Mouse (Mus musculus) neutrophil, adult 5-6 weeks (primary cell): Measurements from ENCODE around the gene Nubp1. TPM values are rescaled to one million over a fixed set of nuclear protein-coding genes. Genes with fewer than 3 reads are reported as not detected.

ENCODE experiments used
- ATAC-seq: fragments of 151-379, 151-347 bp; 2 replicates; pipeline ENCODE4 v1.8.0; 2017; ENCODE audit warnings: mild to moderate bottlenecking, moderate TSS enrichment; ENCODE audit not compliant: insufficient number of reproducible peaks, poor library complexity, low FRiP score, severe bottlenecking; ENCODE audit errors: extremely low read depth
- total RNA-seq: library from RNA; stranded (forward); fragments of 200-1000 nt; gene quantifications from 2 replicates; pipeline ENCODE4 v1.2.3, GENCODE M21; 2017

The Nubp1 gene
- total RNA-seq: 44.9 and 49.1 TPM in 2 replicates

GRCm38 (mm10) chr16:10411764-10412746, at the start of gene Nubp1:
Nubp1 (plus strand) TSS chr16:10411948.
- peak; percentile 89 for ATAC-seq

GRCm38 (mm10) chr16:10363061-10363460, 48.7 kb upstream of the Nubp1 start:
- ATAC-seq: no peak

DNA sequence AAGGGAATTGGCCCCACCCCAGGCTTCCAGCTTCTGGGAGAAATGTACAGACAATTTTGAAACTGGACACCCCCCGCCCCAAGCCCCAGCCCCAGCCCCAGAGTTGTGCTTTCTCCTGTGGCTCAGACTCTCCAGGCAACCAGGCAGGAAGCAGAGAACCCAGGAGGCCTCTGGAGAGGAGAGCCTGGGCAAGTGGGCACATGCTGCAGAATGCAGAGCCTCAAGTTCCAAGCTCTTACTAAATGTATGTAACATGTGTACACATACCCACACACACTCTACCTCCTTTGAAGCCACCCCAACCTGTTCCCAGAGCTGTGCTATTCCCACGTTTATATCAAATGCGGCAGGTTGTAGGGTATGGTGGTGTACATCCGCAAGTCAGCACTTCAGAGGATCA, 46.0 kb upstream of the Nubp1 start:
- ATAC-seq: no peak

DNA sequence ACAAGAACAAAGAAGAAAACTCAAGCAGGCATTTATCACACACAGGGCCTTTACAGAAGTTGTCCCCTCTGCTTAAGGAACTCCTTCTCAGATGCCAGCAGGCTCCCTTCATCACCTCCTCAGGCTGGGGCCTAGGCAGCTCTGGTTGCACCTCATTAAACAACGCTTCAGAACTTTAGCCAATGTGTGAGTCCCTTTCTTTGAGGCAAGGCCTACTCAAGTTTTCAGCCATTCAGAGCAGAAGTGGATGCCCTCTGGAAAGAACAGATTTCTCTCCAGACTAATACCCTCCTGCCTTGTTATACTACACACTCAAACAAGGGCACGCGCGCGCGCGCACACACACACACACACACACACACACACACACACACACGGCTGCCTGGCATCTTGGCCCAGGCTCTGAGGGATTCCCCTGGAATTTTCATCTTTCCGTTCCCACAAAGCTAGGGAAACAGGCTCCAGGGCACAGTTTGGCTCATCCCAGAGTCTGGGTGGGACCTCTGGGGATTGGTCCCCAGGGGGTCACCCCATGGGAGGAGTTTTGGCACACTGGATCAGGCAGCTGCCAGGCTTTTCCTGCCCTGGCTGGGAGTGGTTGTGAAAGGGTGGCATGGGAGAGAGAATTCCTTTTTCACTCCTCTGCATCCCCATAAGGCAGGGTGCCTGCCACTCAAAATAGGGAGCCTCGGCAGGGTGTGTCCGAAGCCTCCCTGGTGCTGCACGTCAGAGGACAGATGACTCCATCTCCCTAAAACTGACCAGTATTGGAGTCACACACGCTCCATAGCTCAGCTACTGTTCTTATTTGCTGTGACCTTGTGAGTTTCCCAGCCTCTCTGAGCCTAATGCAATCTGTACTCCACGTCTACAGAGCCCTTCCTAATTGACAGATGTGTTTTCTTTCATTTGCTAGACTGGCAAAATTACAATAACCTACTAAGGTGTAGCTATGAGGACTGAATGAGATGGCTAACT, 45.2 kb upstream of the Nubp1 start:
- no peak for ATAC-seq

- ATAC-seq: no peak
These were observed 42.2 kb upstream of the Nubp1 start for GRCm38 (mm10) chr16:10369468-10369934.

- ATAC-seq: no peak
These were observed 41.8 kb upstream of the Nubp1 start for GRCm38 (mm10) chr16:10369996-10370395.

GRCm38 (mm10) chr16:10372372-10372771, 39.4 kb upstream of the Nubp1 start:
- ATAC-seq: no peak

GRCm38 (mm10) chr16:10374254-10375011, 37.3 kb upstream of the Nubp1 start:
- no peak for ATAC-seq

- ATAC-seq: no peak
These were observed 34.5 kb upstream of the Nubp1 start for GRCm38 (mm10) chr16:10377286-10377685.

DNA sequence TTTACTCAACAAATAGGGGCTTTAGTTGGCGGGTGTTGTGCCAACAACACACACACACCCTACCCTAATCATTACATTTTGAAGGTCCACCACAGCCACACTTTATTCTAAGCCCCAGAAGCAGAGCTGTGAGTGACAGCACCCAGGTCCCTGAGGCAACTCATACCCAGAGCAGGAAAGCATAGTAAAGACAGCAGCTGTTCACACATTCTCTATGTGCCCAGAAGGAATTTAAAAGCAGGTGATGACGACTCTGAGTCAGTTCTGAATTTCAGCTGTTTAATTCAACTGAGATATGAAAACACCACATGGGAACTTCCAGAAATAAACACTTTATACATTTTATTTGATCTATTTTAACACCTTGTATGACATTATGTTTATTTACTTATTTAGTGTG, 32.2 kb upstream of the Nubp1 start:
- no peak for ATAC-seq

GRCm38 (mm10) chr16:10384060-10384497, 27.7 kb upstream of the Nubp1 start:
- ATAC-seq: peak; percentile 52; the same call in 1 of the 2 replicates

DNA sequence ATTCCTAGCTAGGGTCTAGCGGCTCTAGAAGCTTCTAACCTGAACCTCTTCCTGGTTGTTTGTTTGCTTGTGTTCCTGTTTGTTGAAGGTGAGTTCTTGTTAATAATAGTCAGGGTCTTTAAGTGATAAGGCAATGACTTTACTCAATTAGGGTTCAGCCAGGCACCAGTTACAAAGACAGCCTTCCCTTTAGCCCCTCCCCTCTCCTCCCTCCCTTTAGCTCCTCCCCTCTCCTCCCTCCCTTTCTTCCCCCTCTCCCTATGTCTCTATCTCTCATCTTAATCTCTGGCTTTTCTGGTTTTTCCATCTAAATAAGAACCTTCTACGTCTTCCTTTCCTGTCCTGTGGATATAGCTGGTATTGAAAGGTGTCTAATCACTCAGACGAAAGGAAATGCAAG, 27.2 kb upstream of the Nubp1 start:
- ATAC-seq: no peak

DNA sequence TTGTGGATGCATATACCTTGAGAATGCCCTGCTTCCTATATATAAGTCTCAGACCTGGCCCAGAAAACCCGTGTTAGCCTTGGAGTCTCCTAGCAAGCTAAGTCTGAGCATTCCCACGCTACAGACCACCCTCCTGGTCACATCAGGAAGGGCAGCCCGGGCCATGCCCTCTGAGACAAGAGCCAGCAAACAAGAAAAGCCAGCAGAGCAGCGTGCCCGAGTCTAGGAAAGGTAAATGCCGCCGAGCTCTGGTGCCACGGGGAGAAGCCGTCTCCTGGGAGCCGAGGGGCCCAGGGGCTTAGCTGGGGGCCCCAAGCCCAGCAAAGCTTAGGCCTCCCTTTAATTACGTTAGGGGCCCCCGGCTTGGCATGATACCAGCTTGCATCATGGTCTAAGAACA, 26.5 kb upstream of the Nubp1 start:
- no peak for ATAC-seq

GRCm38 (mm10) chr16:10388634-10389365, 22.9 kb upstream of the Nubp1 start:
- ATAC-seq: no peak

DNA sequence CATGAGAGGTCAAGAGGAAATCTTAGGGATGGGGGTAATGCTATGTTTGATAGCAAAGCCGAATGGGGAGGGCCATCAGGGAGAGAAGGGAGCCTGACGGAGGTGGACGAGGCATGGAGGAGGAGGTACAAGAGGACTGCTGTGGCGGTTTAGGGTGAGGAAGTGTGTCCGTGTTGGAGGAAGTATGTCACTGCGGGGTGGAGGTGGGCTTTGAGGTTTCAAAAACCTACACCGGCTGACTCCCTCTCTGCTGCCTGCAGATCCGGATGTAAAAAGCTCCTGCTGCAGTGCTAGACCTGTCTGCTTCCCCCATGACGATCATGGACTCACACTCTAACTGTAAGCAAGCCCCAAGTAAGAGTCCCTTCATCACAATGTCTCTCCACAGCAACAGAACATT, 19.2 kb upstream of the Nubp1 start:
- ATAC-seq: no peak

DNA sequence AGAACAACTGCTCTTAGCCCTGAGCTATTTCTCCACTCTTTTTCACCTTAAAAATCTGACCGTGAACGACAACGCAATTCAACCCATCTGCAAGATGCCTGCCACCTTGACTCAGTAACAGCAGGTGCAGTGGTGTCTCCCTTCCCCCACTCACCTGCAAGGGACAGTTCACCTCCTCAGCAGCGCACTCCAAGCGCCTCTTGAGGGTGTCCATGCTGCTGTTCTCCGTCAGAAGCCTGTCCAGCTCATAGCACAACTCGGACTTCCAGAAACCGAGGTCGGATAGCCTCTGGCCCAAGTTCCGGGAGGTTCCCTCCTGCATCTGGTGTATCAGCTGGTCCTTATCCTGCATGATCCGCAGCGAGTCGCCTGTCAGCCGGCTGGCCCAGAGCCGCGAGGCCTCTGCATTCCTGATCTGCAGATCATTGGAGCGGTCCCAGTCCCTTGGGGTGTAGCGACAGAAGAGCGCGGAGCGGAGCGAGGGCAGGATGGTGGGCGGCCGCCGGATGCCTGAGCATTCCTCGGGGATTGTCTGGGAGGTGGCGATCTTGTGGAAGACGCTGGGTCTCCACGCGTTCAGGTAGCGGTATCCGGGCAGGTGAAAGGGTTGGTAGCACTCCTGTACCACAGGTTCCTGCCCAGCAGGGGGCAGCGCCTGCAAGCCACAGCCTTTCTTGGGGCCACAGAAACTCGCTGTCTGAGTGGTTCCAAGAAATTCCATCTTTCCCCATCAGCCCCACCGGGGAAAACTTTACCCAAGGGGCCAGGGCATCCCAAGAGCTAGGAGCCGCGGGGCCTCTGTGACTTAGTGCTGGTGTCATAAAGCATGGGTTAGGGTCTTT, 16.8 kb upstream of the Nubp1 start, which contains the start of gene Tekt5:
Gene Tekt5 (minus strand): TSS at position 792 of the 842 bp plus-strand sequence.
- ATAC-seq: peak; percentile 37; the same call in 1 of the 2 replicates

DNA sequence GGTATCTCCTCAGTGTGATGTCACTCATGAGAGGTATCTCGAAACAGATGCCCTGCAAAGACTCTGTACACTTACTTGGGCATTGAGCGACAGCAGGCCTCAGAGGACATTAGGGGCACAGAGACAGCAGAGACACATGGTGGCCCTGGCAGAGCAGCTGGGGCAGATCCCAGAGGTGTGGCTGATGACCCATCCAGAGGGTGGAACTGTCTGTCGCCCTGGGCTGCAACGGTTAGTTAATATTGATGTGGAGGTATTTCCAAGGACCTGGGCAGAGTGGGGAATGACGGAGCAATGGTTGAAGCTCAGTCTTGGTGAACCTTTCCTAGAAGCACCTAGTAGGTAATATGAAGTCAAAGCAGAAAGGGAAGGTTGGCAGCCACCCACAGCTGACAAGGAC, 13.0 kb upstream of the Nubp1 start:
- no peak for ATAC-seq
